Mouse (Mus musculus) bone marrow macrophage, adult 2 months (primary cell): ENCODE results near the gene Prrxl1.

Experiments used
- CTCF ChIP-seq: IDR thresholded peaks from 2 replicates; pipeline ENCODE4 v1.5.1; 2012; ENCODE audit warnings: low read depth, mild to moderate bottlenecking, low read length, moderate library complexity
- POLR2A ChIP-seq: IDR thresholded peaks from 2 replicates; pipeline ENCODE4 v1.6.1; 2012; ENCODE audit warnings: mild to moderate bottlenecking, low read depth, low read length, borderline replicate concordance

- TF ChIP-seq CTCF (no peak), POLR2A (no peak)
These were observed 1.7 kb upstream of the Prrxl1 start for GRCm38 (mm10) chr14:32597232-32598231.
